Mouse (Mus musculus): Measurements from ENCODE around the gene Fgfr2.
"Not testable (repeated sequence)": the region's sequence is repeated elsewhere in the genome, so short reads cannot be mapped to it uniquely, and the experiment has no call there.

Gene Fgfr2

DNA sequence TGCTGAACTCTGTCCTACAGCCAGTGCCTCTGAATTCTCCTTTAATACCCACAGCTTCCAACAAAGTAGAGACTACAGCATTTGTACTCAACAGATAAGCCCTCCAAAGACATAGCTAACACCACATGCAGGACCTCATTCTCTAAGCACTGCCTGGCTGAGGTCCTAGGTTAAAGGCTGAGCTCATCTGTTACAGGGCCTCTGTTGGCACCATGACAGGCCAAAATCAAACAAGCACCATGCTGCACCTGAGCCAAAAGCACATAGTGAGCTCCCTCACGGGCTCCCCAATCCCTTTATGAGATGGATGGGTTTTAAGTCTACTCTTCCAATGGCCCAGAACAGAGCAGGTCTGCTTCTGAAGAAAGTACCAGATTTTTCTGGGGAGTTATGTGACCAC is 1865.8 kb downstream of the Fgfr2 start:
- no peak for DNase-seq (ENCODE audit: low read depth, low spot score)

DNA sequence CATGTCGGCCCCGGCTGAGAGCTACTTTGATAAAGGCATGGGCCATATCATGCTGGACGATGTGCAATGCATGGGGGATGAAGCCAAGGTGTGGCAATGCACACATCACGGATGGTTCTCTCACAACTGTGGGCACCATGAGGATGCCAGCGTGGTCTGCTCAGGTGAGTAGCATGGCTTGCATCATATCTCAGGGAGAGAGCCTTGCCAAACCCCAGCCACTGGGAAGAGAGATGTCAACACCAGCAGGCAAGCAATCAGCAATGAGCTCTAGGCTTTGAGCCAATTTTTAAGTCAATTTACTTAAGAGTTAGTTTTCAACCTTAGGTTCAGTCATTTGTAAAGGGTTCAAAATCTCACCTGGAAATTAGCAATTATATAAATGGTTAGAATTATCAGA is 1866.3 kb downstream of the Fgfr2 start:
- DNase-seq (ENCODE audit: low read depth, low spot score): no peak

DNA sequence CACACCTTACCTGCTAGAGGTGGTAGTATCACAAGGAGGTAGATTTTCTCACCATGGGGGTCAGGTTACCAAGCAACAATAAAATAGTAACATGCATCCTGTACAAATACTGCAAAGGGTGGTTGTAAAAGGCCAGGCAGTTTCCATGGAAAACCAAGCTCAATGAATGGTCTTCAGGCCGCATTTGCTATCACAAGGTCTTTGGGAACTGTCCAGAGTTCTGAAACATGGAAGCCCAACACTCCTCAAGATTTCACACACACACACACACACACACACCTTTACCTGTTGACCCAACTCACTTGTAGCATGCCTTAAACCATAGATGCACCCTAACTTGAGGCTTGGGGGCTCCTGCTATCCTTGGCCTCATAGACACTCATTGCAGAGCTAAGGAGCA is 1878.2 kb downstream of the Fgfr2 start:
- no peak for DNase-seq (ENCODE audit: low read depth, low spot score)

DNA sequence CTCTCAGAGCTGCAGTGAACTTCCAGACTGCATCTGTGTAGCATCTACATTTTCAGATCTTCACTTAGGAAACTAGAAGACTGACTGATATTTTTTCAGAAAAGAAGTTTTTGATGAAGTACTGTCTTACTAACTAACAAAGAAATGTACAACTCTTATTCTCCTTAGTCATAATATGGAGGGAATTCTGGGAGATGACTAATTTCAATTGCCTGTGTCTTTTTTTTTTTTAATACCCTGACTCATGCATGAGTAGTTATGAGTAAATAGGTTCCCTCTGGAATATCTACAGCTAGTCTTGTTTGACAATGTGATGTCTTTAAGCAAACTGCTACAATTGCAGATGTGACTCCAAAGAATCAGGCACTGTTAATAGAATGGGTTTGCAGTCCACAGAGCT is 1887.1 kb downstream of the Fgfr2 start:
- DNase-seq (ENCODE audit: low read depth, low spot score): no peak

DNA sequence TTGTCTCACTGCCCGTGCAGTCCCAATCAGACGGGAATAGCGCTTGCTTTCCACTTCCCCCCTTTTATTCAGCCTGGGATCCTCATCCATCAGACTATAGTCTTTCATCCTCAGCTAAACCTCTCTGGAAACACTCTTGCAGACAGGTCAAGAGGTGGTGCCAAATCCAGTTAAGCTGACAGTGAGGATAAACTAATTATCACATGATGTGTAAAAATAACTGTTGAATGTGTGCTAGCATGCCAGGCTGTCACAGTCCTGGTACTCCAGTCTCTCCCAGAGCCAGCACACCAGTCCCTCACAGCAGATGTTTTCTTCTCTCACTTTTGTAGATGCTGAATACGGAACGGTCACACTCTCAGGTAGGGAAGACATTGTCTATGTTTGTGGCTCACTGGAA is 1900.1 kb downstream of the Fgfr2 start:
- no peak for DNase-seq (ENCODE audit: low read depth, low spot score)

DNA sequence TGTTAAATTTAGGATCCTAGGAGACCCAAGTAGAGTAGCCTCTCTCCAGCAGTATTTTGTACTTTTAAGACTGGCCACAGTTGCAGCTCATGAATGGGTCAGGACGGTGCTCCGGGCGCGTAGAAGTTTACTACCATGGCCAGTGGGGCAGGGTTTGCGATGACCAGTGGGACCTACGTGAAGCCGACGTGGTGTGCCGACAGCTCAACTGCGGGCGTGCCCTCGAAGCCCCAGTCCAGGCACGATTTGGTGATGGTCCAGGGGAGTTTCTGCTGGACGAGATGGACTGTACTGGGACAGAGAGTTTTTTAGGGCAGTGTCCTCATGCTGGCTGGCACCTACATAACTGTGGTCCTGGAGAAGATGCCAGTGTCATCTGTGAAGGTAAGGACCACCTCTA is 1935.2 kb downstream of the Fgfr2 start:
- DNase-seq (ENCODE audit: low read depth, low spot score): no peak

DNA sequence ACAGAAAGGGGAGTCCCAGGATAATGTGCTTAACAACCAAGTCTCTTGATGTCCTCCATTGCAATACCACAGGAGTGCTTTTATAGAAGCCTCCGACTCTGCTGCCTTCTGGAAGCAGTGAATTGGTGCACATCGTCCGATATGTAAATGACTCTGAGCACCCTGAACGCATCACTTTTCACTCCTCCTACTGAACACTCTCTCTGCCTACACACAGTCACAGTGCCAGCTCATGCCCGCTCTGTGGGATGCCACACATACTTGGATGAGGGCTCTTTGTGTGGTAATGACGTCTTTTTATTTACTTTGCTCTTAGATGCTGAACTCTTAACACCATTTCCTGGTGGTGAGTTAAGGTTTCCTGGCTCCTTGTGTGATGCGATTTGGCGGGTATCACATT is 1936.1 kb downstream of the Fgfr2 start:
- no peak for DNase-seq (ENCODE audit: low read depth, low spot score)

DNA sequence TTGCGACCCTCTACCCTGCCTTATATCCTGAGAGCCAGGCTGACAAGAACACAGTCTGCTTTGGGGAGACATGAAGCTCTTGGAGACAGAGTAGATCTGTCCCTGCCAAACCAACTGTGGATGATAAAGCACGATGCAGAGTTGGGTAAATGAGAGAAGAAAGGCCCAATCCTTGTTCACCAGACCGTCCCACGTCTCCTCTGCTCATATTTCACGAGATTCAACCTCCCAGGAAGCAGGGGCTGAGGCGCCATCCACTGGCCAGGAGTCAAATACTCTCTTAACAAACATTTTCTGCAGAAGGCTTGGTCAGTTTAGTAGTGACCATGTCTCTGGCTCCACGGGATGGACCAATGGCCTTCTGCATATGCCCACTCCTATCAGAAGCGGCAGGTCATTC is 1938.8 kb downstream of the Fgfr2 start:
- no peak for DNase-seq (ENCODE audit: low read depth, low spot score)

DNA sequence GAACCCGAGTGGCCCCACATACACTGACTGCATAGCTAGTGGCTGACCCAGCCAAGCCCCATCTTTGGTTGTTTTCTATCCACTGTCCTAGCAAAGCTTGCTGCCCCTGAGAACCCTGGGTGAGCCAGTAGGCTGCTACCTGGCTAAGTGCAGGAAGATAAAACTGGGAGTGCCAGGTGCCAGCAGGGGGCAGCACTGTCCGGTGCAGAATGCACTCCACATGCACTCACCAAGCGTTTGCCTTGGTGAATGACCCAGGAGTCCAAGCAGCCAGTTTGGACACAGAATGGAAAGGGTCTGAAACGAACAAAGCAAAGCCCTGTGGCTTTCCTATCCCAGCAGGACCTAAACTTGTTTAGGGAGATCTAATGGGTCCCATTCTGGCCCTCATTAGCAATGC is 1940.5 kb downstream of the Fgfr2 start:
- no peak for DNase-seq (ENCODE audit: low read depth, low spot score)

DNA sequence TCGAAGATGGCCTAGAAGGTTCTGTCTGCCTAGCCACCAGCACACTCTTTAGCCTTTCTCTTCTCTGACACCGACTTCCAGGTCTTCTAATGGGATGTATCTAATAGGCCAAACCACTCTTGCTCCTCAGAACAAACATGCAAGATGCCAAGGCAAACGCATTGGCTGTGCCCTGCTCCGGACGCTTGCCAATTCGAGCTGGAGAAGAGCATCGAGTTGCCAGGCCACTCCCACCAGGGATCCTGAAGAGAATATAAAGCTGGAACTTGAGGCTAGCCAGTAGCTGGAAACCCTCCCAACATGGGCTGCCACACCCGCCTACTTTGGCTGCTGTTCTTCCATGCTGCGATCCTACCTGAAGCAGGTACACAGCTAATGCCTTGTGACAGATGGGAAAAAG is 1949.0 kb downstream of the Fgfr2 start, which contains the start of gene 5430419D17Rik:
5430419D17Rik (plus strand) TSS at position 282 of the 400 bp plus-strand sequence.
- DNase-seq (ENCODE audit: low read depth, low spot score): no peak

DNA sequence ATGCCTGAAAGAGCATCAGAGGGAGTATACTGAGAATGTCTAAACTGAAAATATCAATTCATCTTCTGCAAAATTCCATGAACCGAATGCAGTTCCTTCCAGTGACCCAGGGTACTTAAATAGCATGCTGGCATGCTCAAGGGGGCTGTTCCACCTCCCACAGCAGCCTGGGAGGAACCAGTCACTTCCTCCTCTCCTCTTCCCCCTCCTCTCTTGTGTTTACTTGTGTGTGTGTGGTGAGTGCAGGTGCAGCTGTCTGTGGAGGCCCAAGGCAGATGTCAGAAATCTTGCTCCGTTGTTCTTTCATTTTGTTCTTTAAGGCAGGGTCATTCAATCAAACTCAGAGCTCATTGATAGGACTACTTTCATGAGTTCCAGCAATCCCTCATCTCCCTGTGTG is 1954.1 kb downstream of the Fgfr2 start:
- no peak for DNase-seq (ENCODE audit: low read depth, low spot score)

DNA sequence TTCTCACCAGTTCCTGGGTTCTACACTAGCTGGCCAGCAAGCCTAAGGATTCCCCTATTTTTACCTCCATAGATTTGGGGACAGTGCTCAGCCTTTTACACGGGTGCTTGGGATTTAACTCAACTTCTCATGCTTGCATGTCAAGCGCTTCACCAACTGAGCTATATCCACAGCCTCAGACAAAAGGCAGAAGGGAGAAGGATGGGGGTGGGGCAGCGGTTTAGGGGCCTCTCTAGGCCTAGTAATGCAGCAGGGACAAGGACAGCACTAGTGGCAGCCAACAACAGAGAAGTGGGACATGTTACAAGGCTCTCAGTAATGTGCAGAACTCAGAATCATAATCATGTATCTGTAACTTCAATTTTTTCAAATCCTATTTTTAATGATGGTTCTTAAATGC is 1955.4 kb downstream of the Fgfr2 start:
- DNase-seq (ENCODE audit: low read depth, low spot score): no peak

DNA sequence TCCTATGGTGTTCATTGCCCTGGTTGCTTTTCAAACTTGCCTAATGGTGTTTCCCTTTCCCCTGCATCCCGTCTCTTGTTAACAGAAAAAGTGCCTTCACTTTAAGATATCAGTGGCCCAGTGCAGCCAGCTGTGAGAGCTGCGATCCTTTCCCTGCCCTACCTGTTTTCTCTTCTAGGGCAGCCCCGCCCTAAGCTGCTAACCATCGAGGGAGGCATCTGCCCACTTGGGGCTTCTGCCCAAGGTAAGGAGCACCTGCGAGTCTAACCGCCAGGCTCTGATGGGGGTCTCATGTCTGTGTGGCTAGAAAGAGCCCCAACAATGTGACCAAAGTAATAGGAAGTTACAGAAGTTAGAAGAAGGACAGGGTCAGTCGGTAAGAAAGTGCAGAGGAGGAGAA is 1960.9 kb downstream of the Fgfr2 start:
- no peak for DNase-seq (ENCODE audit: low read depth, low spot score)

DNA sequence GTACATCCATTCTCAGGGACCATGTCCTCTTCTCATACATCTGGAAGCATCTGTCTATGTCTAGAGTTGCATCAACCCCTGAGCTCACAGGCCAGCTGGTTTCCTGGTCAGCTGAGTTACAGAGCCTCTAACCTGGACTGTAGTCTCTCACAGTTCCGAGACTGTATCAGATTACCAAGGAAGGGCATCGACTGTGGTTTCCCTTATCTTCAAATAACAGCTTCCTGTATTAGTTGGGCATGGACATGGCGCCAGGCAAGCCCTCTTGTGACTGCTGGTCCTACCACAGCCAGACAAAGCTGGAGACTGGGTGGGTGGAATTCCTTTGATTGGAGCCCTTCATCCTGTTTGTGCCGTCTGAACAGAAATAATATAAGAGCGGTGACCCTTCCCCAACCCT is 1970.1 kb downstream of the Fgfr2 start:
- no peak for DNase-seq (ENCODE audit: low read depth, low spot score)

DNA sequence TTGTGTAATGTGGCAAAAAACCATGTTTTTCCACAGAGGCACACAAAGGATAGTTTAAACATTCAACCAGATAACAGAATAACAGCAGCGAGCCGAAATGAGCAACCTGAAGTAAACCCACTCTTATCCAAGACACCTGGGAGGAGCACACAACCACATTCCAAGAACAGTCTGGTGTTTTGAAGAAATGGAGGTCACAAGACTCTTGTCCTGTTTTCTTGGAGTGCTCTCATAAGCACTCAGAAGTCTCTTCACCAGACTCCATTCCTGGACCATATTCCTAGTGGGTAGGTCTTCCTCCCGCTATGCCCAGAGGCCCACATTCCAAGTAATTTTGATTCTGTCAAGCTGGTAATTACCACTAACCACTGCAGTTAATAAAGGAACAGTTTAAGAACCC is 1973.0 kb downstream of the Fgfr2 start:
- DNase-seq (ENCODE audit: low read depth, low spot score): no peak

DNA sequence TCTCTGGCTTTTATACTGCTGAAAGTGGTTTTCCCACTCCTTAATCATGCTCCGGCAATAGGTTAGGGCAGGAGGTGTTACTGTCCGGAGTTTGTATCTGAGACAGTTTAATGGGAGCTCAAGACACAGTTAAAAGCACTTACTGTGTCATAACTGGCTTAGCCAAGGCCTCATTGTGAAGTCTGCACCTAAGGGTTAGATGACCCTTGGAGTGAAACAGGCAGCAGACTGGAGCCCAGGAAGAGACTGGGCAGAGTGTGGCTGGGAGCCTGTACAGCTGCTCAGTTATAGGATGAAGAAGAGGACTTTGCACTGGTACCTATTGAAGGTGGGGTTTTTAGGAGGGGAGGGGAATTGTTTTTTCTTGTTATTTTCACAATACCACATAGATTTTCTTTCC is 1976.9 kb downstream of the Fgfr2 start, which contains the start of gene 4933402N03Rik:
4933402N03Rik (minus strand) TSS at position 101 of the 400 bp plus-strand sequence.
- no peak for DNase-seq (ENCODE audit: low read depth, low spot score)

DNA sequence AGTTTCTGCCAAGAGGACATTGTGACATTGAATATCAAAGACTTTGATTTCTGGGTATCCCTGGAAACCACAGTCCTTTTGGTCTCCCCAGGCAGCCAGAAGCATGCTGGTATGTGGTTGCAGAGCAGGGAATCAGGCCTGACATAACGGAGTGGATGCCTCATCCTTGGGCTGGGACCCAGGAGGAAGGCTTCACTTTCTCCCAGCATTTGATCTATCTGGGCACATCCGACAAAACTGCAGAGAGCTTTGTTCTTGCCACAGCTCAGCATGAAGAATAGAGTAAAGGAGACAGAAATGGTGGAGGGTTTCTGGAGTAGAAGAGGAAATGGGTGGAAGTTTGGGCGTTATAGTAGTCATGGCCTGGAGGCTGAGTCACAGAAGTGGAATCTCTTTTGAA is 1990.0 kb downstream of the Fgfr2 start:
- DNase-seq (ENCODE audit: low read depth, low spot score): no peak

DNA sequence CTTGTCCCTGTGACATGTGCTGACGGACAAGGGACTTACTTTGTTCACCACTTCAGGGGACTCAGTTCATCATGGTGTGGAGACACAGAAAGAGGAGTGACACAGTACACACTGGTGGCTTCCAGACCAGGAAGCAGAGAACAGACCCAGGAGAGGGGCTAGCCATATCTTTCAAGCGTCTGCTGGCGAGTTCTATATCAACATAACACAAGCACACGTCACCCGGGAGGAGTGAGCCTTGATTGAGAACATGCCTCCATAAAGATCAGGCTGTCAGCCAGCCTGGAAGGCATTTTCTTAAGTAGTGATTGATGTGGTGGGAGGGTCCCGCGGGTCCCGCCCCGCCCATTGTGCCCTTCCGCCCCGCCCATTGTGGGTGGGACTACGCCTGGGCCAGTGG is 1993.1 kb downstream of the Fgfr2 start:
- no peak for DNase-seq (ENCODE audit: low read depth, low spot score)

DNA sequence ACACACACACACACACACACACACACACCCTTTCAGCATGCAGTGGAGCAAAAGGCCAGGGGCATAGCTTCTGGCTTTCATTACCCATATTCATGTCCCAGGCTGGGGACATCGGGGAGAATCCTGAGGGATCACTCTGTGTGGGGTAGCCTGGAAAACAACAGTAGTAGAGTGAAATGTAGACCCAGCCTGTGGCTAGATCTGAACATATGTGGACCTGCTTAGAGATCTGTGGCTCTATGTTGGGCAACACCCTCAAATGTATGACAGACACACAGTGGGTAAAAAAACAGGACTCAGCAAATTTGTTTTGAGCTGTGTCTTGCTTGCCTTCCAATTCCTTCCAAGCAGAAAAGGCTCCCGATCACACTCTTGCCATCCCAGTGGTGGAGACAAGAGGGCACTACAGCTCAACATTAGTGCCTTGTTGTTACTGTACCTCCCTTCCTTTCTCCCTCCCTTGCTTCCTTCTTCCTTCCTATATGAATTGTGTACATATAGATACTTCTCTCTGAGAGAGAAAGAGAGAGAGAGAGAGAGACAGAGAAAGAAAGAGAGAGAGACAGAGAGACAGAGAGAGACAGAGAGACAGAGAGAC is 2000.8 kb downstream of the Fgfr2 start:
- no peak for DNase-seq (ENCODE audit: low read depth, low spot score)

DNA sequence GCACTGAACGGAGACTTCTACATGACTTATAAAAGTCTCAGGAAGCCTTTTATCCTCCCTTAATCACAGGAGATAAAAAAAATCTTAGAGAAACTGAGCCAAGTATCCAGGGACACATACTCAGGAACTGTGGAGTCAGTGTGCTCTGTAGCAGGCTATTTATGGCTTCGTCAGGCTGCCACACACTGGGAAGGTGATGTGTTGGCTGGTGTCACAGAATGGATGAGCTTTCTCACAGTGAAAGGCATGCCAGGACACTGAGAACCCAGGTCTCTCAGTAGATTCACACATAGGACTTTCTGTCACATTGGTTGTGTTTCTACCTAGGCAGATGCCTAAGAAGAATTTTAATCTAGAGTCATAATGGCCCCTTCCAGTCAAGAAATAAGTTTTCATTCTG is 2008.7 kb downstream of the Fgfr2 start:
- no peak for DNase-seq (ENCODE audit: low read depth, low spot score)

DNA sequence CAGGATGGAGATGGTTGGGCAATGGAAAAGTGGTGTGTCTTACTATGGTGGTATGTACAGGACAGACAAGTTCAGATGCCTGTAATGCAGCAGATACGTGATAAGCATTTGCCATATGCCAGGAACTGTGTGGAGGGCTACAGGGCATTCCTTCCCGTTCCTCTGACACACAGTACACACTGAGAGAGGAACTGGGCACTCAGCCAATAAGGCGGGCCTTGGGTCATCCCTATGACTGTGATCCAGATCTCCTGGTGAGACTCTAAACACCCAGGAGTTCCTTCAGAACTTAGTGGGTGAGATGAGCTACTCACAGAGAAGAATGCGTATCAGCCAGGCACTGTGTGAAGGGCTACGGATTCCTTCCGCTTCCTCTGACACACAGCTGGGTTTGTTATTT is 2009.5 kb downstream of the Fgfr2 start:
- no peak for DNase-seq (ENCODE audit: low read depth, low spot score)

DNA sequence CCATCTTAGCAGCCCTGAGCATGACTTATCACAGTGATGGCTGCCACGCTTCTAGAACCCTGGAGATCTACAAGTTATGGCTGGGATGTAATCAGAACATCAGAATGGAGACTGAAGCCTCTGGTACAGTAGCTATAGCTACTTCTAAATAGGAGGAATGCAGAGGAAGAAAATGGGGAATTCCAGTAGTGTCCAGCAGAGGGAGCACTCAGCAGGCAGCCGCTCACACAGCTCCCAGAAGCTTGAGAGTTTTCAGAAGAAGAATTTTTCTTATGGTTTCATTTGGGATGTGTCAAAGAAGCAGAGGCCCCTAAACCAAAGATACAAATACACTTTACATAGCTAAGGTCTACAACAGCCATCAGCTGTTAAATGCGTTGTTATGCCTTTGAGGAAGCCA is 2010.7 kb downstream of the Fgfr2 start:
- peak; percentile 22 for DNase-seq (ENCODE audit: low read depth, low spot score)

DNA sequence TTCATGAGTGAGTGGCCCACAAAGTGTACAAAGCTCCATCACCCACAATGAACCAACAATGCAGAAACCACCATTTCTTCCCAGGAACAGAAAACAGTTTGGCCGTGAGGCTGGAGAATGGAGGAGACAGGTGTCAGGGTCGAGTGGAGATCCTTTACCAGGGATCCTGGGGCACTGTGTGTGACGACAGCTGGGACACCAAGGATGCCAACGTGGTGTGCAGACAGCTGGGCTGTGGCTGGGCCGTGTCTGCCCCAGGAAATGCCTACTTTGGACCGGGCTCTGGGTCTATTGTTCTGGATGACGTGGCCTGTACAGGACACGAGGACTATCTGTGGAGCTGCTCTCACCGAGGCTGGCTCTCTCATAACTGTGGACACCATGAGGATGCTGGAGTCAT is 2040.7 kb downstream of the Fgfr2 start:
- DNase-seq (ENCODE audit: low read depth, low spot score): not testable (repeated sequence)

DNA sequence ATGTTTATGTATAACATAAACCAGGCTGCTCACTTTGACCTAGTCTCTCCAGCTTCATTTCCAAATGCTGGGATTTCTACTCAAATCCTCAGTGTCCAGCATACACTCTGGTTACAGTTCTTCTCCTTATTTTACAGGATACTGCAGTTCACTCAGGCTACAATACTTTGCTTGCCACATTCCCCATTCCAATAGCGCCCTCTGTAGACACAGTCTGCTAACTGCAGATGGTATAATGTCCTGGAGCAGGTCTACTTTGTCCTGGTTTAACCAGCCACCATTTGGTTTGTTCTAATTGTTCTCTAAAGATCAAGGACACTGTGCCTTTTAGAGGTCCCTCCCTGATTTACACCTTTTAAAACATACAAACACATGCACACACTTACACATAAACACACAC is 2047.2 kb downstream of the Fgfr2 start:
- no peak for DNase-seq (ENCODE audit: low read depth, low spot score)
